Mouse (Mus musculus) ES-E14 (cell line): Measurements from ENCODE around the gene Bst1.

Source experiments
- CHD2 ChIP-seq: IDR thresholded peaks from 2 replicates; pipeline ENCODE4 v1.6.1; 2014; ENCODE audit warnings: mild to moderate bottlenecking, low read depth, low read length, inconsistent platforms
- HCFC1 ChIP-seq: IDR thresholded peaks from 2 replicates; pipeline ENCODE4 v1.6.1; 2012; ENCODE audit warnings: low read length, inconsistent platforms, borderline replicate concordance; ENCODE audit not compliant: insufficient read depth
- ZC3H11A ChIP-seq: IDR thresholded peaks from 2 replicates; pipeline ENCODE4 v1.6.1; 2012; ENCODE audit warnings: low read depth, mild to moderate bottlenecking, inconsistent platforms, low read length, borderline replicate concordance
- ZNF384 ChIP-seq: IDR thresholded peaks from 2 replicates; pipeline ENCODE4 v1.6.1; 2012; ENCODE audit warnings: low read depth, low read length, inconsistent platforms

- no peak for TF ChIP-seq ZNF384
- no peak for TF ChIP-seq CHD2
- no peak for TF ChIP-seq ZC3H11A
- TF ChIP-seq HCFC1, result no peak
These were observed 35.3 kb downstream of the Bst1 start for GRCm38 (mm10) chr5:43853868-43854488.
